Mouse (Mus musculus) ovary, postnatal 36 days (tissue): ENCODE measurements around the gene Plekhj1.

Experiments used
- DNase-seq: peaks from one replicate; pipeline ENCODE4 v3.0.0; 2022; ENCODE audit warnings: low spot score, mixed read lengths

The Plekhj1 gene

DNA sequence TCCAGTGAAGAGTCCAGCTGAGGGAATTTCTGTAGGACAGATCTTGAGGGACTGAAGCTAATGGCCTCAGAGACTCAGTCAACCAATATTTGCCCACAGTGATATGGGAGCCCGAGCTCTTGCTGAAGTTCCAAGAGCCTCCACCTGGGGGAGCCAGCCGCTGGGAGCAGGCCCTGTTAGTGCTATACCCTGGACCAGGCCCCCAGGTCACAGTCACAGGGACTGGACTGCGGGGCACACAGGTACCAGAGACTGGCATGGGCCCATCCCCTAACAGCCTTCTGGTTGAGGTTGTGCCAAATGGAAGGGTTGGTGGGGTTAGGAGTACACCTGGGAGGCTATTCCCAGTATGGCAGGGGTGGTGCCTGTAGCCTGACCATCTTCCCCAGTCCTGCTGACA, 7.5 kb upstream of the Plekhj1 start:
- DNase-seq, result peak; percentile 78

GRCm38 (mm10) chr10:80805322-80805721, 6.9 kb upstream of the Plekhj1 start:
- DNase-seq, result no peak

DNA sequence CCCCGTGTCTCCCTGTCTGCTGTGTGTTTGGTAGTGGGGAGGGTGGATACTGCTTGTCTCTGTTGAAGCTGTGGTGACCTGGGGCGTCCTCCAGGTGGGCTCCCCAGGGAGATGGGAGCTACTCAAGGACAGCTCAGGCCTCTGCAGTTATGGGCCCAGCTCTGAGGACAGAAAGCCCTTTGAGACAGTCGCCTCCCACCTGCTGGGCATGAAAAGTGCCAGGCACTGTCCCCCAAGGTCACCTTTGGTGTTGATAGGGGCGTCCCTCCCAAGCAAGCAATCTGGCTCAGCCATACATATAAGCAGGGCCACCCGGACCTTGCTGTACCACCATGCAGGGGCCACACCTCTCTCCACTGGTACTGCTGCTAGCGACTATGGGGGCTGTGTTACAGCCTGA, 6.5 kb upstream of the Plekhj1 start, which contains the start of gene Amh:
Gene Amh (plus strand): TSS at position 328 of the 400 bp plus-strand sequence.
- DNase-seq, result peak; percentile 54

DNA sequence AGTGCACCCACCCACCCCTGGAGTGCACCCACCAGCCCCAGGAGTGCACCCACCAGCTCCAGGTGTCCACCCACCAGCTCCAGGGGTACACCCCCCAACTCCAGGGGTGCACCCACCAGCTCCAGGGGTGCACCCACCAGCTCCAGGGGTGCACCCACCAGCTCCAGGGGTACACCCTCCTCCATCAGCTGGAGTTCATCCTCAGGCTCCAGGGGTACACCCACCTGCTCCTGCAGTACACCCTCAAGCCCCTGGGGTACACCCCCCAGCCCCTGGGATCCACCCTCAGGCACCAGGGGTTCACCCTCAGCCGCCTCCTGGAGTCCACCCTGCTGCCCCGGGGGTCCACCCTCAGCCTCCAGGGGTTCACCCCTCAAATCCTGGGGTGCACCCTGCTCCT, 5.9 kb upstream of the Plekhj1 start:
- no peak for DNase-seq

DNA sequence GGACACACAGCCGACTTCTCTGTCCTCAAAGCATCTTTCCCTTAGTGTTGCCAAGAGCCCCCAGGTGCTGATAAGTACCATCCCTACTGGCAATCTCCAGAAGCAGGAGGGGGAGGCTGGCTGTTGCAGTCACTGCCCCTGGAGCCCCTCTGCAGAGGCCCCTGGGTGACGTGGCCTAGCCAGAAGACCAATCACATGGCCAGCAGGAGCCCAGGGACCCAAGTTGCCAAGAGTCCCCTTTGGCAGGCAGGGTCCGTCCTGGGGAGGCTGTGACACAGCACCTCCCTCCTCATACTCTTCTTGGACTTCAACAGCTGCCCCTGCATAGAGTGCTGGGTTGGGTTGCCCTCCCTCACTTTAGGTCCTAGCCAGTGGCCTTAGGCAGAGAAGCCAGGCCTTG, 4.6 kb upstream of the Plekhj1 start:
- no peak for DNase-seq

- no peak for DNase-seq
Observed at GRCm38 (mm10) chr10:80802204-80802912, 3.9 kb upstream of the Plekhj1 start.

GRCm38 (mm10) chr10:80799070-80799566, 692 bp upstream of the Plekhj1 start:
- no peak for DNase-seq

DNA sequence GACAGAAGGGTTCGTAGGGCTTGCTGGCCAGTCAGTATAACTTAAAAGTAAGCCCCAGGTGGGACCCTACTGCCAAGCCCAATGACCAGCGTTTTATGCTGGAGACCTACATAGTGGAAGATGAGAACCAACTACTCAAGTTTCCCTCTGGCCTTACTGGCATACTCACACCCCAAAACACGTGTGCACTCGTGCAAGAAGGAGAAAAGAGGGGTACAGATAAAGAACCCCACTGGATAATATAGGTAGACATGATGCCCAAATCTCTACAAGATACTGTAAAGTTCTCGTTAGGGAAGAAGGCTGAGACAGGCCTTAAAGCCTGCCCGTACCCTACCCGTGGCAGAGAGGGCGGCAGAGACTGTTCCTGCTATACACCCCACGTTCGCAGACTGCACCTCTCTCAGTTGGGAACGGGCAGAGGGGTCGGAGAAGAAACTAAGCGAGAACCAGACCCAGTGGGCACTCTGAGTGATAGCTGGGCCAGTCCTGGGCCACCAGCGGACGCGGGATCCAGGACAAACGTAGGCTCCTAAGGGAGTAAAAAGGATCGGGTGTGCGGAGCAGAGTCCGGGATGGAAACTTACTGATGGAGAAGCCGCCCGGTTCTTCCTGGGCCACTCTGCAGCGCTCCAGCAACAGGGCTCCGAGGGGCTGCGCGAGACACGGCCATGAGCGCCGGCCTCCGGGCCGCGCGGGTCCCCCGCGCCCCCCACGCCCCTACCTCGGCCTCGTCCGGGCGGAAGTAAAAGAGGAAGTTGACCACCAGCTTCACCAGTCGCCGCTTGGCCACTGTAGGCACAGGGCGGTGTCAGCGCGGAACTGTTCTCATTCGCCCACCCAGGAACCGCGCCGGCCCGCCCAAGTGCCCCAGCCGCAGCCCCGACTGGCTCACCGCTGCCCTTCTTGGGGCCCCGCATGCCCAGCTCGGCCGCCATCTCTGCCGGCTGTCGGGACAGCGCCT, 958 bp downstream of the Plekhj1 start:
- no peak for DNase-seq

DNA sequence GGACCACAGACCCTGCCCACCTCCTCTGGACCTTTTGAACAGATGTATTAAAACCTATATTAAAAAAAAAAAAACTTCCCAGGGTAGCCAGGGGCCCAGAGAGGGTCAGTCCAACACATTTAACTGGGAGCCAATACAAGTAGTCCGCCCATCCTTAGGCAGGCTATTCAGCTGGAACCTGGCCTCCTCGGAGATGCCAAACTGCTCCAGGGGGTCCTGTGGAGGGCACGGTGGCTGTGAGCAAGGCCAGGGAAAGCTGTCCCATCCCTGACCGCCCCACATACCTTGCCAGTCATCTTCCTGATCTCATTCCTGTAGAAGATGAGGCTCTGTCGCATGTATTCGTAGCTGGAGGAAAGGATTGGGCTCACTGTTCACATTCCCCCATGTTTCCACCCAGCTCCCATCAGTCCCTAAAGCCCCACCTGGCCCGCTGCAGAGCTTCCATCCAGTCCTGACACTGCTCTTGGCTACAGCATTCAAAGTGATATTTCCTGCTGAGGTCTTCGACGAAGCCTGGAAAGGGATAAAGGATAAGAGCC, 2.0 kb downstream of the Plekhj1 start:
- DNase-seq, result no peak

- DNase-seq, result no peak
Observed at GRCm38 (mm10) chr10:80794750-80795149, 3.7 kb downstream of the Plekhj1 start.

DNA sequence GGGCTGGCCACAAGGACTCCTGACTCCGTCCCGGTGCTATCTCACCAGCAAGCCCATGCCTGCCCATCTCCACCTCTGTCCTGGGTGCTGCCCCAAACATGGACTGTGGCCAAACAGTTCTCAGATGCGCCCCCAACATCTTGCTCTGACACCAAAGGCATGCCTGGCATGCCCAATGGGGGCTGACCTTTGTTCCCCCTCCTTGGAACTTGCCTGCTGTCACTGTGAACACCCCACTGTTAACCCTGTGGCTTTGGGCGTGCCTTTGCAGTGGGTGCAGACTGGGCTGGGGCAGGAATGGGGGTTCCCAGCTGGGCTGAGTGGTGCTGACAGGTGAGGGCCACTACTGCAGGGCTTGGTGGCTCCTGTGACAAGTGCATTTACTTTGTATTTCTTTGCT, 4.6 kb downstream of the Plekhj1 start:
- DNase-seq, result no peak

GRCm38 (mm10) chr10:80793033-80793784, 5.2 kb downstream of the Plekhj1 start:
- DNase-seq, result no peak

GRCm38 (mm10) chr10:80792175-80793032, 6.0 kb downstream of the Plekhj1 start:
- DNase-seq, result peak; percentile 53

DNA sequence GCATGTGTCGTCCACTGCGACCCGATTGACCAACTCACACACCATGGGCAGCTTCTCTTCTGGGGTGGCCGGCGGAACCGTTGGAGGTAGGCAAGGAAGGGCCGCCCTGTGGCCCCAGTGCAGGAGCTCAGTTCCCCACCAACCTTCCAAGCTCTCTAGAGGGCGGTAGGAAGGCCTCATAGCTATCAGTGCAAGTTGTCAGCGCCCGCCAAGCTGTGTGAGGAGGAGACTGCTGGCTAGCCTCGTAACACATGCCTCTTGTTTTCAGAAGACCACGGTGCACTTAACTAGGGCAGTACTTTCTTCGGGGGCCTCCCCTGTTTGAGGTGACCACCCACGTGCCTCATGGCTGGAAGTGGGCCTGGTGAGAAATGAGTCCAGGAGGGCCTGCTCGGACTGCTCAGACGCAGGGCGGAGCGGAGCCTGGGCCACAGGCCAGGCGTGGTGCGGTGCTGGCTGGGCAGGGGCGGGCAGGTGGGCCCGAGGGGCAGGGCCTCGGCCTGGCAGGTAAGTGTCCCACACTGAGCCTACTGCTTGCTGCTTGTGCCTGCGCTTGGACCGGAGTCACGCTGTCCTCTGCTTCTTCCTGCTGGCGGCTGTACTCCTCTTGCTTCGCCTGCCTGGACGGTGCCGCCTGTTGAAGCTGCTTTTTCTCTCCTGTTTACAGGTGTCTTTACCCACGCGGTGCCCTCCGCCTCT, 6.8 kb downstream of the Plekhj1 start:
- no peak for DNase-seq

DNA sequence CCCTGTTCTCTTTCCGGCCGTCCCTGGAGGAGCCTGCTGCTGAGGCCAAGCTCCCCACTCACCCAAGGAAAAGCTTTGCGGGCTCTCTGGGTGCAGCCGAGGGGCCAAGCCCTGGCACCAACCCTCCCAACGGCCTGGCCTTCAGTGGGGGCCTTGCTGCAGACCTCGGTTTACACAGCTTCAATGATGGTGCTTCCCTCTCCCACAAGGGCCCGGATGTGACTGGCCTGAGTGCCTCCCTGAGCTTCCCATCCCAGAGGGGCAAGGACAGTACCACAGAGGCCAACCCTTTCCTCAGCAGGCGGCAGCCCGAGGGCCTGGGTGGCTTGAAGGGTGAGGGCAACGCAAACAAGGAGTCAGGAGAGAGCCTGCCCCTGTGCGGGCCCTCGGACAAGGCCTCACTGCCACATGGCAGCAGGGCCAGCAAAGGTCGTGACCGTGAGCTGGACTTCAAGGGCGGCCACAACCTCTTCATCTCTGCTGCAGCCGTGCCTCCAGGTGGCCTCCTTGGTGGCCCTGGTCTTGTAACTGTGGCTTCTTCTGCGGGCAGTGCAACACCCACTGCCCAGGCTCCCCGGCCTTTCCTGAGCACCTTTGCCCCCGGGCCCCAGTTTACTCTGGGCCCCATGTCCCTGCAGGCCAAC, 7.5 kb downstream of the Plekhj1 start:
- no peak for DNase-seq

GRCm38 (mm10) chr10:80787517-80787916, 10.9 kb downstream of the Plekhj1 start:
- DNase-seq, result no peak

- no peak for DNase-seq
Observed at GRCm38 (mm10) chr10:80785963-80786362, 12.5 kb downstream of the Plekhj1 start.

GRCm38 (mm10) chr10:80784871-80785270, 13.6 kb downstream of the Plekhj1 start:
- no peak for DNase-seq

GRCm38 (mm10) chr10:80784302-80784701, 14.1 kb downstream of the Plekhj1 start:
- DNase-seq, result no peak

- DNase-seq, result no peak
Observed at GRCm38 (mm10) chr10:80779565-80779964, 18.9 kb downstream of the Plekhj1 start.
